Mouse (Mus musculus) spleen, adult 2 months (tissue): ENCODE data around the gene Diexf.

Source experiments
- CTCF ChIP-seq: fragments of 200-500 bp; IDR thresholded peaks from 2 replicates; pipeline ENCODE4 v1.5.1; 2011; ENCODE audit warnings: mild to moderate bottlenecking, inconsistent platforms; ENCODE audit not compliant: insufficient read depth, insufficient read length, insufficient replicate concordance; ENCODE audit errors: extremely low read depth
- POLR2A ChIP-seq: fragments of 200-500 bp; IDR thresholded peaks from 2 replicates; pipeline ENCODE4 v1.6.1; 2011; ENCODE audit warnings: low read depth, low read length, inconsistent platforms

- TF ChIP-seq CTCF, result no peak
- TF ChIP-seq POLR2A, result no peak
Measured at GRCm38 (mm10) chr1:193090211-193090871, 39.7 kb downstream of the Diexf start.
